Mouse (Mus musculus): ENCODE results near the gene Ccdc174.

GRCm38 (mm10) chr6:91917716-91918115, 39.9 kb downstream of the Ccdc174 start:
- TF ChIP-seq POLR2A (IDR thresholded peaks at IDR 0.05; ENCODE audit: borderline replicate concordance, extremely low read depth, insufficient read depth, insufficient read length, poor library complexity, severe bottlenecking): no peak
- no peak for TF ChIP-seq CTCF (IDR thresholded peaks at IDR 0.05; ENCODE audit: borderline replicate concordance, extremely low read depth, insufficient read depth, insufficient read length)
